Mouse (Mus musculus): ENCODE measurements around the gene Gm6351. TPM values are rescaled to one million over a fixed set of nuclear protein-coding genes. Genes with fewer than 3 reads are reported as not detected.
"Not testable (repeated sequence)": the region's sequence is repeated elsewhere in the genome, so short reads cannot be mapped to it uniquely, and the experiment has no call there.

Gm6351 gene
- not detected in 2 replicates for polyA plus RNA-seq (2014; fragmentation: Nextera tagmentation; extraction: Ambion mirVana)

- not testable (repeated sequence) for DNase-seq; H3K4me2 ChIP-seq (ENCODE audit: low read length); H3K4me1 ChIP-seq (ENCODE audit: control insufficient read depth, insufficient read depth, low read length); H3K9ac ChIP-seq (replicated peaks; ENCODE audit: low read length); ATAC-seq (ENCODE audit: low FRiP score, low TSS enrichment); H3K9me3 ChIP-seq (ENCODE audit: control insufficient read depth, low read length); H3K27me3 ChIP-seq (ENCODE audit: control insufficient read depth, insufficient read depth, low read length); H3K4me3 ChIP-seq (replicated peaks; ENCODE audit: low read depth, low read length); H3K27ac ChIP-seq (replicated peaks; ENCODE audit: low read depth, low read length); H3K36me3 ChIP-seq (ENCODE audit: control insufficient read depth, insufficient read depth, low read length)
- WGBS, result no CpG with 5 or more reads among the region's 3 CpGs
Observed at GRCm38 (mm10) chr5:94076085-94076484, at the start of gene Gm6351. Gene Gm6351 (plus strand): TSS chr5:94076385.

GRCm38 (mm10) chr5:94070445-94070844 lies 5.7 kb upstream of the Gm6351 start, which contains the start of gene BC061212:
Gene BC061212 (minus strand): TSS chr5:94070545.
- not testable (repeated sequence) for H3K4me1 ChIP-seq (ENCODE audit: control insufficient read depth, insufficient read depth, low read length); ATAC-seq (ENCODE audit: low FRiP score, low TSS enrichment); H3K4me3 ChIP-seq (replicated peaks; ENCODE audit: low read depth, low read length); H3K9ac ChIP-seq (replicated peaks; ENCODE audit: low read length); H3K4me2 ChIP-seq (ENCODE audit: low read length); H3K27me3 ChIP-seq (ENCODE audit: control insufficient read depth, insufficient read depth, low read length); DNase-seq; H3K27ac ChIP-seq (replicated peaks; ENCODE audit: low read depth, low read length); H3K36me3 ChIP-seq (ENCODE audit: control insufficient read depth, insufficient read depth, low read length); H3K9me3 ChIP-seq (ENCODE audit: control insufficient read depth, low read length)
- WGBS, result no CpG with 5 or more reads among the region's 1 CpGs

Other genes starting within 250 kb of the Gm6351 start
- gene Gm7792, start 232.6 kb upstream of the Gm6351 start, polyA plus RNA-seq (2014; fragmentation: Nextera tagmentation; extraction: Ambion mirVana), result not detected in 2 replicates
- not detected in 2 replicates for gene Gm16429, start 147.3 kb upstream of the Gm6351 start, polyA plus RNA-seq (2014; fragmentation: Nextera tagmentation; extraction: Ambion mirVana)
- gene BC061212, start 5.8 kb upstream of the Gm6351 start, polyA plus RNA-seq (2014; fragmentation: Nextera tagmentation; extraction: Ambion mirVana), result not detected in 2 replicates
- not detected in 2 replicates for gene Gm3106, start 141.6 kb downstream of the Gm6351 start, polyA plus RNA-seq (2014; fragmentation: Nextera tagmentation; extraction: Ambion mirVana)
- gene A430089I19Rik, start 230.4 kb downstream of the Gm6351 start, polyA plus RNA-seq (2014; fragmentation: Nextera tagmentation; extraction: Ambion mirVana), result not detected in 2 replicates
- not detected in 2 replicates for gene Gm6502, start 238.1 kb downstream of the Gm6351 start, polyA plus RNA-seq (2014; fragmentation: Nextera tagmentation; extraction: Ambion mirVana)